Mouse (Mus musculus) heart, adult 9 months (tissue): Measurements from ENCODE around the gene Nudt14.

Experiments used
- DNase-seq, 2 experiments: peaks; one replicate each; pipeline ENCODE4 v3.0.0; 2022; ENCODE audit warnings: low spot score in 2 of 2

The Nudt14 gene

GRCm38 (mm10) chr12:112941776-112942713 lies at the start of gene Nudt14:
Gene Nudt14, minus strand, starts transcription at chr12:112942124.
- peak; percentile 78 to 81 for DNase-seq

- no peak for DNase-seq
These were observed 49.5 kb upstream of the Nudt14 start for GRCm38 (mm10) chr12:112991444-112991843.

- DNase-seq, result no peak
These were observed 48.9 kb upstream of the Nudt14 start for GRCm38 (mm10) chr12:112990706-112991405.

- DNase-seq, result no peak
These were observed 46.0 kb upstream of the Nudt14 start for GRCm38 (mm10) chr12:112987877-112988276.

- DNase-seq, result no peak
These were observed 43.4 kb upstream of the Nudt14 start for GRCm38 (mm10) chr12:112985346-112985745.

GRCm38 (mm10) chr12:112982031-112982430 lies 40.1 kb upstream of the Nudt14 start:
- DNase-seq, result no peak

GRCm38 (mm10) chr12:112977156-112977555 lies 35.2 kb upstream of the Nudt14 start:
- DNase-seq, result no peak

- DNase-seq, result peak; percentile 86 to 87
These were observed 34.6 kb upstream of the Nudt14 start, which contains the start of gene Btbd6 for GRCm38 (mm10) chr12:112976371-112977073. Gene Btbd6, plus strand, starts transcription at chr12:112976482.

GRCm38 (mm10) chr12:112974736-112975135 lies 32.8 kb upstream of the Nudt14 start:
- DNase-seq, result no peak

- DNase-seq, result no peak
These were observed 27.7 kb upstream of the Nudt14 start for GRCm38 (mm10) chr12:112969616-112970015.

- no peak for DNase-seq
These were observed 27.0 kb upstream of the Nudt14 start for GRCm38 (mm10) chr12:112968943-112969342.

GRCm38 (mm10) chr12:112965783-112966182 lies 23.9 kb upstream of the Nudt14 start:
- no peak for DNase-seq

GRCm38 (mm10) chr12:112961872-112962271 lies 19.9 kb upstream of the Nudt14 start:
- DNase-seq, result no peak

- peak in 1 of 2 experiments; percentile 45 for DNase-seq
These were observed 19.5 kb upstream of the Nudt14 start for GRCm38 (mm10) chr12:112961428-112961827.

- no peak for DNase-seq
These were observed 17.5 kb upstream of the Nudt14 start for GRCm38 (mm10) chr12:112959421-112959820.

- DNase-seq, result peak in 1 of 2 experiments; percentile 41
These were observed 16.4 kb upstream of the Nudt14 start for GRCm38 (mm10) chr12:112958303-112958702.

- DNase-seq, result peak; percentile 56 to 78
These were observed 13.9 kb upstream of the Nudt14 start for GRCm38 (mm10) chr12:112955800-112956199.

- no peak for DNase-seq
These were observed 11.1 kb upstream of the Nudt14 start for GRCm38 (mm10) chr12:112952926-112953565.

- peak; percentile 70 to 75 for DNase-seq
These were observed 10.5 kb upstream of the Nudt14 start for GRCm38 (mm10) chr12:112952433-112952832.

GRCm38 (mm10) chr12:112951150-112951842 lies 9.4 kb upstream of the Nudt14 start:
- no peak for DNase-seq

- no peak for DNase-seq
These were observed 8.8 kb upstream of the Nudt14 start for GRCm38 (mm10) chr12:112950761-112951129.
